Mouse (Mus musculus): Measurements from ENCODE around the gene Kcnip4.

DNA sequence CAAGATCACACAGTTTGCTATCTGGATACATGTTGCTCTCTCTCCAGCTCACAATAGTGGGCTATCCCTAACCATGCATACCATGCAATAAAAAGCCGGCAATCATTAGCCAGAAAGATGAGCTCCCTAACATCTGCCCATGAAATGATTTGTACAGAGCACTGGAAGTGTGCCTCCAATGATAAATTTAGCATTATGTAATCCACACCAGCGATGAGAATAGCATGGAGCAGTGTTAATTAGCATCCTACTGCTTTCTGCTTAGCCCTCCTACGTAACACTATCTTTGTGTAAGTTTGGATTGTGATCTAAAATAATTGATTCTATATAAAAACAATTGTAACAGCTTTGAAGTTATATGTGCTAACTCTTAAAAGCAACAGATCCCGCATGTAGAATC is 268.7 kb downstream of the Kcnip4 start:
- TF ChIP-seq ZC3H11A (IDR thresholded peaks at IDR 0.05; ENCODE audit: borderline replicate concordance, low read depth, low read length) (no peak), MAFK (IDR thresholded peaks at IDR 0.05; ENCODE audit: insufficient read depth, low read depth, low read length) (no peak), ZNF384 (IDR thresholded peaks at IDR 0.05; ENCODE audit: low read depth, low read length) (no peak), CHD2 (IDR thresholded peaks at IDR 0.05; ENCODE audit: low read depth, low read length) (no peak)

All from ES-E14 (cell line).